Mouse (Mus musculus): ENCODE measurements around the gene Focad. TPM values are rescaled to one million over a fixed set of nuclear protein-coding genes. Genes with fewer than 3 reads are reported as not detected.

The Focad gene
- polyA plus RNA-seq, 1 experiment from 2014 or later = 9.9 TPM

GRCm38 (mm10) chr4:88409279-88409678, 314.9 kb downstream of the Focad start:
- Histone ChIP-seq H3K9me3 (replicated peaks; ENCODE audit: low read length) (no peaks in the 10 kb centered on the region), H3K9ac (ENCODE audit: low read depth, low read length) (no peak overlapping the region), H3K4me1 (replicated peaks; ENCODE audit: insufficient read depth, low read length) (no peaks in the 10 kb centered on the region), H3K36me3 (ENCODE audit: insufficient read depth, low read length) (0 out of 2 replicates have a peak, but pooled peaks cover 5% of the 10 kb centered on the region), H3K4me3 (replicated peaks; ENCODE audit: low read depth, low read length) (no peak overlapping the region), H3K27ac (no peak overlapping the region), H3K4me2 (ENCODE audit: low read length) (no peak overlapping the region), H3K27me3 (ENCODE audit: insufficient read depth, low read length) (no peaks in the 10 kb centered on the region)
- no peak for TF ChIP-seq CTCF (IDR thresholded peaks at IDR 0.05; ENCODE audit: low read depth)
- ATAC-seq (replicated peaks; ENCODE audit: low FRiP score, low read depth) (no peak), DNase-seq (ENCODE audit: low spot score) (no peak)
- WGBS = 95% methylated on average over 4 of the region's 4 CpGs

- no peak overlapping the region for H3K4me2 ChIP-seq (ENCODE audit: low read length)
- ATAC-seq (replicated peaks; ENCODE audit: low FRiP score, low read depth) = no peak
- H3K9me3 ChIP-seq (replicated peaks; ENCODE audit: low read length) = no peaks in the 10 kb centered on the region
- no peak for TF ChIP-seq CTCF (IDR thresholded peaks at IDR 0.05; ENCODE audit: low read depth)
- H3K27me3 ChIP-seq (ENCODE audit: insufficient read depth, low read length) = no peaks in the 10 kb centered on the region
- no peak overlapping the region for H3K4me3 ChIP-seq (replicated peaks; ENCODE audit: low read depth, low read length)
- no peak for DNase-seq (ENCODE audit: low spot score)
- H3K4me1 ChIP-seq (replicated peaks; ENCODE audit: insufficient read depth, low read length) = no peaks in the 10 kb centered on the region
- 81% methylated on average over 2 of the region's 2 CpGs for WGBS
- H3K9ac ChIP-seq (ENCODE audit: low read depth, low read length) = no peak overlapping the region
- H3K36me3 ChIP-seq (ENCODE audit: insufficient read depth, low read length) = 0 out of 2 replicates have a peak, but pooled peaks cover 5% of the 10 kb centered on the region
- H3K27ac ChIP-seq = no peak overlapping the region
Measured at GRCm38 (mm10) chr4:88412331-88412730, 317.9 kb downstream of the Focad start.

DNA sequence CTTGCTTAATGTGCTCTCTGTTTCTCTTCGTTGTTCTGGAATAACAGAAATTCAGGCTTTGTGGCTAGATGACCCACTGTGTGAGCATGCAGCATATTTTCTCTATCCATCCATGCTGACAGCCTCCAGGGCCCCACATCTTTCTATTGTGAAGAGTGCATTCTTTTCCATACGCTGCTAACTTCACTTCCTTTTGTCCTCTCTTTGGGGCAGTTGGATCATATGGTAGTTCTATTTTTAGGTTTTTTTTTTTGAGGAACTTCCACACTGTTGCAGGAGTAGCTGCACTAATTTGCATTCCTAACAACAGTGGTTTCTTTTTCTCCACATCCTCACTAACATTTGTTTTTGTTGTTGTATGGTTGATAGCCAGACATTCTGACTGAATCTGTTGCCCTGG, 320.6 kb downstream of the Focad start:
- peak; percentile 16 for DNase-seq (ENCODE audit: low spot score)

GRCm38 (mm10) chr4:88419378-88419777, 324.9 kb downstream of the Focad start:
- ATAC-seq (replicated peaks; ENCODE audit: low FRiP score, low read depth) (no peak), DNase-seq (ENCODE audit: low spot score) (no peak)
- Histone ChIP-seq H3K4me1 (replicated peaks; ENCODE audit: insufficient read depth, low read length) (no peaks in the 10 kb centered on the region), H3K4me2 (ENCODE audit: low read length) (no peak overlapping the region), H3K4me3 (replicated peaks; ENCODE audit: low read depth, low read length) (no peak overlapping the region), H3K9me3 (replicated peaks; ENCODE audit: low read length) (no peaks in the 10 kb centered on the region), H3K27ac (no peak overlapping the region), H3K9ac (ENCODE audit: low read depth, low read length) (no peak overlapping the region), H3K27me3 (ENCODE audit: insufficient read depth, low read length) (no peaks in the 10 kb centered on the region), H3K36me3 (ENCODE audit: insufficient read depth, low read length) (no peaks in the 10 kb centered on the region)
- WGBS = 95% methylated on average over 5 of the region's 5 CpGs
- TF ChIP-seq CTCF (IDR thresholded peaks at IDR 0.05; ENCODE audit: low read depth) = no peak

More for the DNA sequence above, 320.6 kb downstream of the Focad start:
- Histone ChIP-seq H3K27ac (no peak overlapping the region), H3K36me3 (ENCODE audit: insufficient read depth, low read length) (0 out of 2 replicates have a peak, but pooled peaks cover 5% of the 10 kb centered on the region), H3K9me3 (replicated peaks; ENCODE audit: low read length) (no peaks in the 10 kb centered on the region), H3K4me2 (ENCODE audit: low read length) (no peak overlapping the region), H3K27me3 (ENCODE audit: insufficient read depth, low read length) (no peaks in the 10 kb centered on the region), H3K4me1 (replicated peaks; ENCODE audit: insufficient read depth, low read length) (no peaks in the 10 kb centered on the region), H3K4me3 (replicated peaks; ENCODE audit: low read depth, low read length) (no peak overlapping the region), H3K9ac (ENCODE audit: low read depth, low read length) (no peak overlapping the region)
- ATAC-seq (replicated peaks; ENCODE audit: low FRiP score, low read depth) = no peak
- no peak for TF ChIP-seq CTCF (IDR thresholded peaks at IDR 0.05; ENCODE audit: low read depth)
- WGBS = 51% methylated on average over 2 of the region's 2 CpGs

GRCm38 (mm10) chr4:88424563-88424962, 330.1 kb downstream of the Focad start:
- no peaks in the 10 kb centered on the region for H3K9me3 ChIP-seq (replicated peaks; ENCODE audit: low read length)
- ATAC-seq (replicated peaks; ENCODE audit: low FRiP score, low read depth) (no peak), DNase-seq (ENCODE audit: low spot score) (no peak)
- H3K36me3 ChIP-seq (ENCODE audit: insufficient read depth, low read length) = no peaks in the 10 kb centered on the region
- H3K27me3 ChIP-seq (ENCODE audit: insufficient read depth, low read length) = no peaks in the 10 kb centered on the region
- no peak overlapping the region for H3K9ac ChIP-seq (ENCODE audit: low read depth, low read length)
- H3K4me1 ChIP-seq (replicated peaks; ENCODE audit: insufficient read depth, low read length) = no peaks in the 10 kb centered on the region
- no peak overlapping the region for H3K27ac ChIP-seq
- TF ChIP-seq CTCF (IDR thresholded peaks at IDR 0.05; ENCODE audit: low read depth) = no peak
- H3K4me3 ChIP-seq (replicated peaks; ENCODE audit: low read depth, low read length) = no peak overlapping the region
- H3K4me2 ChIP-seq (ENCODE audit: low read length) = no peak overlapping the region

DNA sequence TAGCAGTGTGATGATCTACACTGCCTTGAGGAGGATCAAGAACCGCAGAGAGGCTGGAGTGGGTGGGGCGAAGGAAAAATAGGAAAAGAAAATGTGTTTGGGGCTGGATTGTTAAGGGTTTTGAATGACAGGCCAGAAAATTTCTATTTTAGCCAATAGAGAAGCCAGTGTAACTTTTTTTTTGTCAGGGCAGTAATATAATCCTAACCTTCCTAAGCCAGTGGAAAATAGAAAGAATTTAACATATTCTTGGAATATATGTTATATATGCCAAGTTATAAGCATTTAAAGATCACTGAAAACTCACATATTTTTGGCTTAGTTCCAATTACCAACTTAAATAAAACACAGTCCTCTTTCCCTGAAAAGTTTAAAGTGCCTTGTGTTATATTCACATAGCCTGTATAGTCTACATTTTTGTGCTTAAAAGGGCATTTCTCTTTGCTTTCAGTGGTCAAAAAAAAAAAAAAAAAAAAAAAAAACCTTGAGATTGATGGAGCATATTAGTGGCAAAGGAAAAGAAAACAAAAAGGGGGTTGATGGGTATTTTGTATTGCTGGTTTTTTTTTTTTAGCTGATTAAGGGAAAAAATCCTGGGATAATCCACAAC, 333.3 kb downstream of the Focad start:
- H3K4me2 ChIP-seq (ENCODE audit: low read length) = no peak overlapping the region
- H3K4me1 ChIP-seq (replicated peaks; ENCODE audit: insufficient read depth, low read length) = no peaks in the 10 kb centered on the region
- 87% methylated on average over 2 of the region's 2 CpGs for WGBS
- DNase-seq (ENCODE audit: low spot score) = no peak
- ATAC-seq (replicated peaks; ENCODE audit: low FRiP score, low read depth) = no peak
- no peak overlapping the region for H3K4me3 ChIP-seq (replicated peaks; ENCODE audit: low read depth, low read length)
- no peaks in the 10 kb centered on the region for H3K36me3 ChIP-seq (ENCODE audit: insufficient read depth, low read length)
- no peak overlapping the region for H3K27ac ChIP-seq
- no peak for TF ChIP-seq CTCF (IDR thresholded peaks at IDR 0.05; ENCODE audit: low read depth)
- H3K27me3 ChIP-seq (ENCODE audit: insufficient read depth, low read length) = no peaks in the 10 kb centered on the region
- H3K9ac ChIP-seq (ENCODE audit: low read depth, low read length) = no peak overlapping the region
- H3K9me3 ChIP-seq (replicated peaks; ENCODE audit: low read length) = no peaks in the 10 kb centered on the region

Measured in kidney, postnatal 0 days (tissue).